Mouse (Mus musculus): Measurements from ENCODE around the gene Foxd1. TPM values are rescaled to one million over a fixed set of nuclear protein-coding genes. Genes with fewer than 3 reads are reported as not detected.

Gene Foxd1
- polyA plus RNA-seq, 1 experiment from 2014 or later = 0.03 TPM

GRCm38 (mm10) chr13:98355559-98356111 is 1.6 kb downstream of the Foxd1 start:
- Histone ChIP-seq H3K4me3 (peak overlapping the region; percentile 58), H3K9ac (peak overlapping the region; percentile 55), H3K36me3 (no peaks in the 10 kb centered on the region), H3K27me3 (replicated peaks) (peaks cover 87% of the 10 kb centered on the region), H3K4me2 (peak overlapping the region; percentile 76), H3K27ac (ENCODE audit: poor library complexity, severe bottlenecking) (no peak overlapping the region), H3K9me3 (replicated peaks) (no peaks in the 10 kb centered on the region), H3K4me1 (replicated peaks) (peaks cover 24% of the 10 kb centered on the region)
- under 1% methylated on average over 75 of the region's 81 CpGs for WGBS
- ATAC-seq (ENCODE audit: insufficient number of reproducible peaks, low FRiP score) = no peak

GRCm38 (mm10) chr13:98356176-98356972 is 2.3 kb downstream of the Foxd1 start:
- Histone ChIP-seq H3K4me2 (peak overlapping the region; percentile 76), H3K9me3 (replicated peaks) (no peaks in the 10 kb centered on the region), H3K9ac (no peak overlapping the region), H3K4me3 (peak overlapping the region; percentile 58), H3K27ac (ENCODE audit: poor library complexity, severe bottlenecking) (no peak overlapping the region), H3K36me3 (no peaks in the 10 kb centered on the region), H3K4me1 (replicated peaks) (peaks cover 24% of the 10 kb centered on the region), H3K27me3 (replicated peaks) (peaks cover 87% of the 10 kb centered on the region)
- no peak for ATAC-seq (ENCODE audit: insufficient number of reproducible peaks, low FRiP score)
- 6% methylated on average over 9 of the region's 9 CpGs for WGBS

GRCm38 (mm10) chr13:98356973-98357425 is 3.0 kb downstream of the Foxd1 start:
- H3K4me1 ChIP-seq (replicated peaks) = peaks cover 24% of the 10 kb centered on the region
- no peaks in the 10 kb centered on the region for H3K36me3 ChIP-seq
- H3K27ac ChIP-seq (ENCODE audit: poor library complexity, severe bottlenecking) = no peak overlapping the region
- no peak overlapping the region for H3K9ac ChIP-seq
- no peaks in the 10 kb centered on the region for H3K9me3 ChIP-seq (replicated peaks)
- no peak overlapping the region for H3K4me2 ChIP-seq
- H3K4me3 ChIP-seq = no peak overlapping the region
- no peak for ATAC-seq (ENCODE audit: insufficient number of reproducible peaks, low FRiP score)
- H3K27me3 ChIP-seq (replicated peaks) = peaks cover 84% of the 10 kb centered on the region
- 9% methylated on average over 6 of the region's 6 CpGs for WGBS

- H3K27ac ChIP-seq (ENCODE audit: poor library complexity, severe bottlenecking) = no peak overlapping the region
- no peaks in the 10 kb centered on the region for H3K36me3 ChIP-seq
- peaks cover 84% of the 10 kb centered on the region for H3K27me3 ChIP-seq (replicated peaks)
- peaks cover 24% of the 10 kb centered on the region for H3K4me1 ChIP-seq (replicated peaks)
- no peak overlapping the region for H3K4me2 ChIP-seq
- no peak overlapping the region for H3K4me3 ChIP-seq
- H3K9ac ChIP-seq = no peak overlapping the region
- no peaks in the 10 kb centered on the region for H3K9me3 ChIP-seq (replicated peaks)
- no peak for ATAC-seq (ENCODE audit: insufficient number of reproducible peaks, low FRiP score)
- WGBS = 3% methylated on average over 18 of the region's 18 CpGs
Observed at GRCm38 (mm10) chr13:98357433-98358423, 3.7 kb downstream of the Foxd1 start.

GRCm38 (mm10) chr13:98358424-98359181 is 4.6 kb downstream of the Foxd1 start:
- no peak for ATAC-seq (ENCODE audit: insufficient number of reproducible peaks, low FRiP score)
- 3% methylated on average over 23 of the region's 23 CpGs for WGBS

GRCm38 (mm10) chr13:98359337-98359736 is 5.3 kb downstream of the Foxd1 start:
- peaks cover 17% of the 10 kb centered on the region for H3K4me1 ChIP-seq (replicated peaks)
- WGBS = 3% methylated on average over 6 of the region's 8 CpGs
- peaks cover 79% of the 10 kb centered on the region for H3K27me3 ChIP-seq (replicated peaks)
- H3K4me3 ChIP-seq = no peak overlapping the region
- H3K27ac ChIP-seq (ENCODE audit: poor library complexity, severe bottlenecking) = no peak overlapping the region
- H3K9ac ChIP-seq = no peak overlapping the region
- H3K4me2 ChIP-seq = no peak overlapping the region
- H3K9me3 ChIP-seq (replicated peaks) = no peaks in the 10 kb centered on the region
- no peak for ATAC-seq (ENCODE audit: insufficient number of reproducible peaks, low FRiP score)
- H3K36me3 ChIP-seq = no peaks in the 10 kb centered on the region

More at GRCm38 (mm10) chr13:98358424-98359181, 4.6 kb downstream of the Foxd1 start:
- no peaks in the 10 kb centered on the region for H3K9me3 ChIP-seq (replicated peaks)
- H3K4me1 ChIP-seq (replicated peaks) = peaks cover 22% of the 10 kb centered on the region
- H3K4me3 ChIP-seq = no peak overlapping the region
- H3K4me2 ChIP-seq = no peak overlapping the region
- H3K27me3 ChIP-seq (replicated peaks) = peaks cover 85% of the 10 kb centered on the region
- no peak overlapping the region for H3K9ac ChIP-seq
- H3K27ac ChIP-seq (ENCODE audit: poor library complexity, severe bottlenecking) = no peak overlapping the region
- H3K36me3 ChIP-seq = no peaks in the 10 kb centered on the region

GRCm38 (mm10) chr13:98360391-98360790 is 6.3 kb downstream of the Foxd1 start:
- no peaks in the 10 kb centered on the region for H3K36me3 ChIP-seq
- no peak for ATAC-seq (ENCODE audit: insufficient number of reproducible peaks, low FRiP score)
- H3K27ac ChIP-seq (ENCODE audit: poor library complexity, severe bottlenecking) = no peak overlapping the region
- H3K4me3 ChIP-seq = no peak overlapping the region
- no peak overlapping the region for H3K4me2 ChIP-seq
- peaks cover 6% of the 10 kb centered on the region for H3K4me1 ChIP-seq (replicated peaks)
- no peaks in the 10 kb centered on the region for H3K9me3 ChIP-seq (replicated peaks)
- WGBS = 2% methylated on average over 6 of the region's 6 CpGs
- peaks cover 77% of the 10 kb centered on the region for H3K27me3 ChIP-seq (replicated peaks)
- H3K9ac ChIP-seq = no peak overlapping the region

- Histone ChIP-seq H3K4me1 (replicated peaks) (peaks cover 7% of the 10 kb centered on the region), H3K9ac (no peak overlapping the region), H3K27me3 (replicated peaks) (peaks cover 78% of the 10 kb centered on the region), H3K4me3 (no peak overlapping the region), H3K4me2 (no peak overlapping the region), H3K27ac (ENCODE audit: poor library complexity, severe bottlenecking) (no peak overlapping the region), H3K9me3 (replicated peaks) (no peaks in the 10 kb centered on the region), H3K36me3 (no peaks in the 10 kb centered on the region)
- ATAC-seq (ENCODE audit: insufficient number of reproducible peaks, low FRiP score) = no peak
- 3% methylated on average over 5 of the region's 5 CpGs for WGBS
Observed at GRCm38 (mm10) chr13:98361161-98361560, 7.1 kb downstream of the Foxd1 start.

GRCm38 (mm10) chr13:98363046-98363445 is 9.0 kb downstream of the Foxd1 start:
- H3K9me3 ChIP-seq (replicated peaks) = no peaks in the 10 kb centered on the region
- ATAC-seq (ENCODE audit: insufficient number of reproducible peaks, low FRiP score) = no peak
- H3K4me2 ChIP-seq = no peak overlapping the region
- no peaks in the 10 kb centered on the region for H3K36me3 ChIP-seq
- no peak overlapping the region for H3K27ac ChIP-seq (ENCODE audit: poor library complexity, severe bottlenecking)
- peaks cover 85% of the 10 kb centered on the region for H3K27me3 ChIP-seq (replicated peaks)
- WGBS = 10% methylated on average over 4 of the region's 4 CpGs
- no peak overlapping the region for H3K4me3 ChIP-seq
- H3K9ac ChIP-seq = no peak overlapping the region
- peaks cover 9% of the 10 kb centered on the region for H3K4me1 ChIP-seq (replicated peaks)

GRCm38 (mm10) chr13:98365081-98365480 is 11.0 kb downstream of the Foxd1 start:
- Histone ChIP-seq H3K27ac (ENCODE audit: poor library complexity, severe bottlenecking) (no peak overlapping the region), H3K9ac (no peak overlapping the region), H3K4me3 (no peak overlapping the region), H3K9me3 (replicated peaks) (no peaks in the 10 kb centered on the region), H3K36me3 (no peaks in the 10 kb centered on the region), H3K4me1 (replicated peaks) (peaks cover 9% of the 10 kb centered on the region), H3K27me3 (replicated peaks) (peaks cover 83% of the 10 kb centered on the region), H3K4me2 (no peak overlapping the region)
- ATAC-seq (ENCODE audit: insufficient number of reproducible peaks, low FRiP score) = no peak
- WGBS = 4% methylated on average over 8 of the region's 8 CpGs
